Mouse (Mus musculus): ENCODE data around the gene Phf5a.

The Phf5a gene

GRCm38 (mm10) chr15:81833481-81833880 is 38.2 kb downstream of the Phf5a start:
- in situ Hi-C loops (cut with MboI, MseI), result loop anchor here (5.0 kb wide), 1 partner anchor 74 kb away; no protein-coding TSS in a partner anchor

- in situ Hi-C loops (cut with MboI, MseI), result loop anchor here (5.0 kb wide), 1 partner anchor 75 kb away; no protein-coding TSS in a partner anchor
Observed at GRCm38 (mm10) chr15:81832219-81832618, 39.5 kb downstream of the Phf5a start.

GRCm38 (mm10) chr15:81831136-81831825 is 40.4 kb downstream of the Phf5a start:
- in situ Hi-C loops (cut with MboI, MseI), result loop anchor here (5.0 kb wide), 1 partner anchor 76 kb away; no protein-coding TSS in a partner anchor

- in situ Hi-C loops (cut with MboI, MseI), result loop anchor here (5.0 kb wide), 1 partner anchor 77 kb away; no protein-coding TSS in a partner anchor
Observed at GRCm38 (mm10) chr15:81830530-81830929, 41.2 kb downstream of the Phf5a start.

GRCm38 (mm10) chr15:81829208-81829580 is 42.5 kb downstream of the Phf5a start:
- in situ Hi-C loops (cut with MboI, MseI), result no loop called here

GRCm38 (mm10) chr15:81828426-81829207 is 43.1 kb downstream of the Phf5a start:
- in situ Hi-C loops (cut with MboI, MseI), result no loop called here

- in situ Hi-C loops (cut with MboI, MseI), result no loop called here
Observed at GRCm38 (mm10) chr15:81824832-81825231, 46.9 kb downstream of the Phf5a start.

- in situ Hi-C loops (cut with MboI, MseI), result no loop called here
Observed at GRCm38 (mm10) chr15:81822631-81823030, 49.1 kb downstream of the Phf5a start.

GRCm38 (mm10) chr15:81818404-81818803 is 53.3 kb downstream of the Phf5a start:
- in situ Hi-C loops (cut with MboI, MseI), result no loop called here

GRCm38 (mm10) chr15:81814716-81815370 is 56.9 kb downstream of the Phf5a start:
- in situ Hi-C loops (cut with MboI, MseI), result no loop called here

All from T-helper 17 cell (primary cell).